ENCODE assay signal across 14 mouse cellular contexts in genomic region chr4:117427540-117427939, GRCm38 (mm10).
DNase-seq lines count a peak whose midpoint lies in the region; ATAC-seq and TF ChIP-seq lines count a peak whose summit lies in the region.
"Had no signal": no experiment of that assay in that cellular context is flagged by ENCODE, and none has a peak within 500 bp of the region (broad histone marks: within the 10 kb centered on the region; RNA-seq: fewer than 3 reads in every experiment).

No protein-coding gene starts in this region.

- DNase-seq in hindbrain, embryonic 14.5 days (ENCODE audit: low spot score), result no peak
- no peak for DNase-seq in limb, embryonic 10.5 days (ENCODE audit: low spot score)
- DNase-seq in right cerebral cortex, postnatal 10 days (ENCODE audit: low spot score in 2 of 2), result no peak
- no peak for DNase-seq in cerebellum, adult 11 months
- DNase-seq in cerebellum, postnatal 25 days, result no peak
- DNase-seq: cerebellum, adult 18-20 months; heart, adult 18-20 months; kidney, postnatal 25 days; lung, postnatal 14 days had no signal

- H3K79me2 ChIP-seq in C2C12 (ENCODE audit: control insufficient read depth, insufficient read depth), result no peaks in the 10 kb centered on the region

- H3ac ChIP-seq in C2C12 (ENCODE audit: control insufficient read depth, insufficient read length, low read depth), result no peak overlapping the region

- no peak for ATAC-seq in hindbrain, embryonic 14.5 days (ENCODE audit: low FRiP score)
- no peak for ATAC-seq in hindbrain, embryonic 13.5 days (ENCODE audit: low FRiP score)
- peak; percentile 93 for ATAC-seq in megakaryocyte-erythroid progenitor cell, adult 5-6 weeks (replicated peaks; ENCODE audit: low FRiP score, low TSS enrichment, poor library complexity, severe bottlenecking)
- ATAC-seq: forebrain, embryonic 15.5 days had no signal

- H3K9ac ChIP-seq in hindbrain, embryonic 14.5 days, result no peak overlapping the region
- H3K9ac ChIP-seq in hindbrain, embryonic 13.5 days, result no peak overlapping the region
- H3K9ac ChIP-seq: forebrain, embryonic 15.5 days had no signal

- H3K4me1 ChIP-seq in hindbrain, embryonic 14.5 days (replicated peaks; ENCODE audit: control insufficient read depth, insufficient read depth, low read length), result peaks cover 7% of the 10 kb centered on the region; the same call in 1 of the 2 replicates
- peaks cover 20% of the 10 kb centered on the region for H3K4me1 ChIP-seq in hindbrain, embryonic 13.5 days (replicated peaks)
- peaks cover 26% of the 10 kb centered on the region for H3K4me1 ChIP-seq in limb, embryonic 10.5 days

- no peak for TF ChIP-seq CTCF in C2C12 (IDR thresholded peaks at IDR 0.05; ENCODE audit: control insufficient read depth, insufficient read depth, insufficient read length)

- WGBS in hindbrain, embryonic 14.5 days, result 46% methylated on average over 12 of the region's 12 CpGs
- 47% methylated on average over 12 of the region's 12 CpGs for WGBS in hindbrain, embryonic 13.5 days
- 30% methylated on average over 12 of the region's 12 CpGs for WGBS in limb, embryonic 10.5 days

- H3K4me2 ChIP-seq in hindbrain, embryonic 14.5 days (replicated peaks), result 0 out of 2 replicates have a peak overlapping the region, but pooled peaks have one; percentile 8
- H3K4me2 ChIP-seq in hindbrain, embryonic 13.5 days, result no peak overlapping the region
- H3K4me2 ChIP-seq: forebrain, embryonic 15.5 days had no signal

- peak overlapping the region; percentile 63 for H3K27ac ChIP-seq in hindbrain, embryonic 14.5 days
- H3K27ac ChIP-seq in hindbrain, embryonic 13.5 days, result no peak overlapping the region; the same call in 1 of the 2 replicates
- H3K27ac ChIP-seq in limb, embryonic 10.5 days, result no peak overlapping the region
- H3K27ac ChIP-seq: forebrain, embryonic 15.5 days; hindbrain, embryonic 10.5 days had no signal

- no peaks in the 10 kb centered on the region for H3K79me3 ChIP-seq in C2C12 (ENCODE audit: low read depth)

- H3K36me3 ChIP-seq in hindbrain, embryonic 14.5 days (replicated peaks; ENCODE audit: control insufficient read depth, insufficient read depth), result no peaks in the 10 kb centered on the region
- no peaks in the 10 kb centered on the region for H3K36me3 ChIP-seq in hindbrain, embryonic 13.5 days
- H3K36me3 ChIP-seq in C2C12 (ENCODE audit: control insufficient read depth, insufficient read depth), result no peaks in the 10 kb centered on the region
- H3K36me3 ChIP-seq in limb, embryonic 10.5 days, result no peaks in the 10 kb centered on the region
- H3K36me3 ChIP-seq: forebrain, embryonic 15.5 days; hindbrain, embryonic 10.5 days had no signal

- H3K4me3 ChIP-seq in hindbrain, embryonic 14.5 days (replicated peaks; ENCODE audit: low read length), result no peak overlapping the region
- no peak overlapping the region for H3K4me3 ChIP-seq in hindbrain, embryonic 13.5 days
- H3K4me3 ChIP-seq in C2C12 (ENCODE audit: insufficient read depth, poor library complexity, severe bottlenecking), result no peak overlapping the region
- H3K4me3 ChIP-seq in limb, embryonic 10.5 days, result 0 out of 2 replicates have a peak overlapping the region, but pooled peaks have one; percentile 4
- H3K4me3 ChIP-seq: forebrain, embryonic 15.5 days; hindbrain, embryonic 10.5 days had no signal

- H3K9me3 ChIP-seq in hindbrain, embryonic 14.5 days (ENCODE audit: control insufficient read depth, low read length), result no peaks in the 10 kb centered on the region
- H3K9me3 ChIP-seq in hindbrain, embryonic 13.5 days, result no peaks in the 10 kb centered on the region
- no peaks in the 10 kb centered on the region for H3K9me3 ChIP-seq in limb, embryonic 10.5 days (replicated peaks)
- H3K9me3 ChIP-seq: forebrain, embryonic 15.5 days; hindbrain, embryonic 10.5 days had no signal

- H3K27me3 ChIP-seq in hindbrain, embryonic 14.5 days (ENCODE audit: control insufficient read depth, insufficient read depth, low read length), result peaks cover 78% of the 10 kb centered on the region
- peaks cover 91% of the 10 kb centered on the region for H3K27me3 ChIP-seq in hindbrain, embryonic 13.5 days
- peaks cover 22% of the 10 kb centered on the region for H3K27me3 ChIP-seq in C2C12 (ENCODE audit: control insufficient read depth, insufficient read depth, insufficient read length)
- H3K27me3 ChIP-seq in limb, embryonic 10.5 days (ENCODE audit: low read depth, poor library complexity, severe bottlenecking), result peaks cover 40% of the 10 kb centered on the region
- H3K27me3 ChIP-seq: forebrain, embryonic 15.5 days had no signal

TF ChIP-seq in C2C12, 6 proteins besides CTCF, POLR2A, EP300 and RAD21:
- TF ChIP-seq MYOD1 (IDR thresholded peaks at IDR 0.05; ENCODE audit: control insufficient read depth, insufficient read length, low read depth) (peak; percentile 86), CEBPB (IDR thresholded peaks at IDR 0.05; ENCODE audit: low read depth) (peak; percentile 7), MYOG (IDR thresholded peaks at IDR 0.05; ENCODE audit: control insufficient read depth, extremely low read depth, insufficient read length) (no peak), MAX (IDR thresholded peaks at IDR 0.05) (no peak)
